Mouse (Mus musculus): Measurements from ENCODE around the gene Vmn1r67.

The Vmn1r67 gene

GRCm38 (mm10) chr7:10443031-10443430, at the start of gene Vmn1r67:
TSS of gene Vmn1r67 (plus strand) at chr7:10443331.
- DNase-seq: no peak

- DNase-seq: no peak
These were observed 15.0 kb downstream of the Vmn1r67 start for GRCm38 (mm10) chr7:10458166-10458565.

- no peak for DNase-seq
These were observed 36.7 kb downstream of the Vmn1r67 start for GRCm38 (mm10) chr7:10479813-10480212.

- DNase-seq: peak; percentile 51
These were observed 37.6 kb downstream of the Vmn1r67 start for GRCm38 (mm10) chr7:10480588-10481233.

GRCm38 (mm10) chr7:10494786-10495521, 51.8 kb downstream of the Vmn1r67 start, which contains the start of gene Zik1:
TSS of gene Zik1 (minus strand) at chr7:10495394.
- DNase-seq: peak; percentile 68

- no peak for DNase-seq
These were observed 52.4 kb downstream of the Vmn1r67 start for GRCm38 (mm10) chr7:10495578-10495977.

Data from right cerebral cortex, postnatal 4 days (tissue).